Mouse (Mus musculus): ENCODE measurements around the gene Sh2b2. TPM values are rescaled to one million over a fixed set of nuclear protein-coding genes. Genes with fewer than 3 reads are reported as not detected.

Gene Sh2b2
- total RNA-seq (2014; rRNA removed) (51.2 and 58.0 TPM in 2 replicates), polyA plus RNA-seq (2015; fragmentation: Nextera tagmentation; extraction: Ambion mirVana) (20.9 and 21.6 TPM in 2 replicates)

DNA sequence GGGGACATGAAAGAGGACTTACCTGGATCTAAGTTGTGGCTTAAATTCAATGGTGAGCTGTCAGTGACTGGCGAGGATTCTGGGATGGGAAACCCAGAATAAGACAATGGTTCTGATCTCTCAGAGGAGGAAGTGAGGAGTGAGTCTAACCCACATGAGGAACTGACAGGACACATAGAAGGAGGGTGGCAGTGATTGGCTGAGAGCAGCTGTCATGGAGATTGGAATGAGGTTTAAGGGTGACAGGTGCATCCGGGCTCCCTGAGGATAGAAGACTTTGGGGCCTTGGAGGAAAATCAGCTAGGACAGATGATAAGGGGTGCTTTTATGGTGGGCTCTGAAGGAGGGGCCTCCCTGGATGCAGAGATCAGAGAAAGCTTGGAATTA, at the start of gene Sh2b2:
Gene Sh2b2, minus strand, starts transcription at position 105 of the 387 bp plus-strand sequence.
- ATAC-seq (ENCODE audit: low FRiP score): no peak
- DNase-seq (ENCODE audit: low spot score): no peak
- no peak for TF ChIP-seq CTCF (IDR thresholded peaks at IDR 0.05)
- Histone ChIP-seq H3K4me3 (ENCODE audit: low read depth, low read length) (peak within 1 kb of the TSS; percentile 84), H3K4me2 (ENCODE audit: low read depth, low read length, poor library complexity, severe bottlenecking) (peak within 1 kb of the TSS; percentile 81), H3K36me3 (ENCODE audit: insufficient read depth, low read length) (no peaks in the 10 kb centered on the region), H3K27ac (ENCODE audit: low read depth, low read length) (peak within 1 kb of the TSS; percentile 89), H3K9ac (replicated peaks; ENCODE audit: low read length, poor library complexity, severe bottlenecking) (peak within 1 kb of the TSS; percentile 93; the same call in 1 of the 2 replicates), H3K27me3 (ENCODE audit: insufficient read depth, low read length) (no peaks in the 10 kb centered on the region), H3K4me1 (ENCODE audit: insufficient read depth, low read length) (peaks cover 3% of the 10 kb centered on the region; the same call in 1 of the 2 replicates), H3K9me3 (ENCODE audit: low read length) (no peaks in the 10 kb centered on the region)
- WGBS: 78% methylated on average over 2 of the region's 2 CpGs

DNA sequence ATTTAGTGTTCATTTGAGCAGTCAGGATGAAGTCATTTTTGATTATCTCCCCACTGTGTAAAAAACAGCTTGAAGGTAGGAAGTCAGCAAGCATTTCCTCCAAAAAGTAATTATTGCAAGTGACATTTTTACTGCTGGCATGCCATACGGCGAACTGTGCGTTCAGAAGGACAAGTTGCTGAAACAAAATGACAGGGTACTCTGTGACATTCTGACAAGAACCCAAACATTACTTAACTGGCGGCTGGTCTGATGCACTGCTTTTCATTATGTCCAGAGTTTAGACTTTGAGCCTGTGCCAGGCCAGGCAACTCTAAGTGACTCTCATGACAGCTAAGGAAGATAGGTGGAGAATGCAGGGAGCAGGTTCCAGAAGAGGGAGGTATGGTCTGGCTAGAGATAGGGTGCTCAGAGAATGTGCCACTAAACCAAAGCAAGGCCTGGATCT, 46.6 kb upstream of the Sh2b2 start:
- Histone ChIP-seq H3K4me2 (ENCODE audit: low read depth, low read length, poor library complexity, severe bottlenecking) (no peak overlapping the region), H3K36me3 (ENCODE audit: insufficient read depth, low read length) (peaks cover 18% of the 10 kb centered on the region), H3K4me1 (ENCODE audit: insufficient read depth, low read length) (no peaks in the 10 kb centered on the region), H3K27me3 (ENCODE audit: insufficient read depth, low read length) (no peaks in the 10 kb centered on the region), H3K9me3 (ENCODE audit: low read length) (no peaks in the 10 kb centered on the region), H3K27ac (ENCODE audit: low read depth, low read length) (no peak overlapping the region), H3K4me3 (ENCODE audit: low read depth, low read length) (no peak overlapping the region), H3K9ac (replicated peaks; ENCODE audit: low read length, poor library complexity, severe bottlenecking) (no peak overlapping the region)
- DNase-seq (ENCODE audit: low spot score) (peak; percentile 39), ATAC-seq (ENCODE audit: low FRiP score) (no peak)
- no peak for TF ChIP-seq CTCF (IDR thresholded peaks at IDR 0.05)
- 63% methylated on average over 4 of the region's 4 CpGs for WGBS

DNA sequence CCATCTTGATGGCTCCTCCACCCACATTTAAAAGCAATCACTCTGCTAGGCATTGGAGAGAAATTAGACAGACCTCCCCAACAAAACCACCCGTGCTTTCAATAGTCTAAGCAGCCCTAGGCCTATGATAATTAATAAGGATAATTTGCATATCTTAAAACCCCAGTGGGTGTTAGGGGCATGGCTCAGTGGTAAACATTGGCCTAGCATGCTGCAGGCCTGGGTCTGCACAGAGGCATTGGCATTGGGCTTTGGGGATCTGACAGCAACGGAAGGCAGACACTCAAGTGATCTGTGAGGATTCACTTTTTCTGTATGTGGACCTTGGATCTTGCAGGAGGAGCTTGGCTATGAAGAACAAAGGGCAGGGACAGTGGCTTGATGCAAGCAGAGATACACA, 46.0 kb upstream of the Sh2b2 start:
- DNase-seq (ENCODE audit: low spot score) (no peak), ATAC-seq (ENCODE audit: low FRiP score) (no peak)
- Histone ChIP-seq H3K9me3 (ENCODE audit: low read length) (no peaks in the 10 kb centered on the region), H3K36me3 (ENCODE audit: insufficient read depth, low read length) (peaks cover 23% of the 10 kb centered on the region), H3K27ac (ENCODE audit: low read depth, low read length) (0 out of 2 replicates have a peak overlapping the region, but pooled peaks have one; percentile 3), H3K9ac (replicated peaks; ENCODE audit: low read length, poor library complexity, severe bottlenecking) (no peak overlapping the region), H3K27me3 (ENCODE audit: insufficient read depth, low read length) (no peaks in the 10 kb centered on the region), H3K4me2 (ENCODE audit: low read depth, low read length, poor library complexity, severe bottlenecking) (no peak overlapping the region), H3K4me3 (ENCODE audit: low read depth, low read length) (no peak overlapping the region), H3K4me1 (ENCODE audit: insufficient read depth, low read length) (no peaks in the 10 kb centered on the region)
- 39% methylated on average over 2 of the region's 2 CpGs for WGBS
- no peak for TF ChIP-seq CTCF (IDR thresholded peaks at IDR 0.05)

DNA sequence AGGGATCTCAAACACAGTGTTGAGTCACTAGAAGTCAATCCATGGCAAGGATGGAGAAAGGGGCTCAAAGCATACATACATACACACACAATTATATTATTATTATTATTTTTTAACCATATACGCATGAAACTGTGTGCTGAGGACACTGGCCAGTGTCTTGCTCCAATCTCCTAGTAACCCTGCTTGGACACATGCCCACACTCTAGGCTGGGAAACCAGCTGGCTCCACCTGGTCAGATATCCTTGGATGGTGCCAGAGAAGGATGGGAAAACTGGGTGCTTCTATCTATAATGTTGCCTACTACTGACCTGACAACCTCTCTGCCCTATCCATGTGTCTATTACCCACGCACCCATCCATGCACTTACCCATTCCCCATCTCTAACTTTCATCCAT, 45.2 kb upstream of the Sh2b2 start:
- Histone ChIP-seq H3K4me2 (ENCODE audit: low read depth, low read length, poor library complexity, severe bottlenecking) (no peak overlapping the region), H3K36me3 (ENCODE audit: insufficient read depth, low read length) (peaks cover 26% of the 10 kb centered on the region), H3K27ac (ENCODE audit: low read depth, low read length) (no peak overlapping the region), H3K9me3 (ENCODE audit: low read length) (no peaks in the 10 kb centered on the region), H3K9ac (replicated peaks; ENCODE audit: low read length, poor library complexity, severe bottlenecking) (no peak overlapping the region), H3K4me1 (ENCODE audit: insufficient read depth, low read length) (no peaks in the 10 kb centered on the region), H3K27me3 (ENCODE audit: insufficient read depth, low read length) (no peaks in the 10 kb centered on the region), H3K4me3 (ENCODE audit: low read depth, low read length) (no peak overlapping the region)
- WGBS: 96% methylated on average over 2 of the region's 2 CpGs
- no peak for TF ChIP-seq CTCF (IDR thresholded peaks at IDR 0.05)
- DNase-seq (ENCODE audit: low spot score) (no peak), ATAC-seq (ENCODE audit: low FRiP score) (no peak)

DNA sequence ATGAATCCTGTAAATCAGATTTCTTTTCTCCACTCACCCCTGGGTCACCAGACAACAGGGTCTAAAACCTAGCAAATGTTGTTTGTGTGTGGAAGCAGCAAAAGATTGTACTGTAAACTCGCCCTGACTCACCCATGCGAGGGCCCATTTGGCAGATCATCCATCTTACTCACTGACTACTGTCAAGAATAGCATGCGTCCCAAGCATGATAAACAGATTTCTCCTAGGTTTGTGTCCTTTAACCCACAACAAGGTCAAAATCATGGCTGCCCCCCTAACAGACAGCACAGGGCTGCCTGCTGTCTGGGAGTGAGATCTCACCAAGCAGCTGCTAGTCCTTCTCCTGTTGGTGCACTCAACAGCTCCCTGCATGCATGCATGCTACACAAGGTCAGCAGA, 43.4 kb upstream of the Sh2b2 start:
- ATAC-seq (ENCODE audit: low FRiP score) (no peak), DNase-seq (ENCODE audit: low spot score) (no peak)
- WGBS: 100% methylated on average over 3 of the region's 3 CpGs
- Histone ChIP-seq H3K27ac (ENCODE audit: low read depth, low read length) (no peak overlapping the region), H3K9ac (replicated peaks; ENCODE audit: low read length, poor library complexity, severe bottlenecking) (no peak overlapping the region), H3K27me3 (ENCODE audit: insufficient read depth, low read length) (no peaks in the 10 kb centered on the region), H3K4me2 (ENCODE audit: low read depth, low read length, poor library complexity, severe bottlenecking) (no peak overlapping the region), H3K4me1 (ENCODE audit: insufficient read depth, low read length) (no peaks in the 10 kb centered on the region), H3K4me3 (ENCODE audit: low read depth, low read length) (no peak overlapping the region), H3K36me3 (ENCODE audit: insufficient read depth, low read length) (peaks cover 38% of the 10 kb centered on the region), H3K9me3 (ENCODE audit: low read length) (no peaks in the 10 kb centered on the region)
- no peak for TF ChIP-seq CTCF (IDR thresholded peaks at IDR 0.05)

DNA sequence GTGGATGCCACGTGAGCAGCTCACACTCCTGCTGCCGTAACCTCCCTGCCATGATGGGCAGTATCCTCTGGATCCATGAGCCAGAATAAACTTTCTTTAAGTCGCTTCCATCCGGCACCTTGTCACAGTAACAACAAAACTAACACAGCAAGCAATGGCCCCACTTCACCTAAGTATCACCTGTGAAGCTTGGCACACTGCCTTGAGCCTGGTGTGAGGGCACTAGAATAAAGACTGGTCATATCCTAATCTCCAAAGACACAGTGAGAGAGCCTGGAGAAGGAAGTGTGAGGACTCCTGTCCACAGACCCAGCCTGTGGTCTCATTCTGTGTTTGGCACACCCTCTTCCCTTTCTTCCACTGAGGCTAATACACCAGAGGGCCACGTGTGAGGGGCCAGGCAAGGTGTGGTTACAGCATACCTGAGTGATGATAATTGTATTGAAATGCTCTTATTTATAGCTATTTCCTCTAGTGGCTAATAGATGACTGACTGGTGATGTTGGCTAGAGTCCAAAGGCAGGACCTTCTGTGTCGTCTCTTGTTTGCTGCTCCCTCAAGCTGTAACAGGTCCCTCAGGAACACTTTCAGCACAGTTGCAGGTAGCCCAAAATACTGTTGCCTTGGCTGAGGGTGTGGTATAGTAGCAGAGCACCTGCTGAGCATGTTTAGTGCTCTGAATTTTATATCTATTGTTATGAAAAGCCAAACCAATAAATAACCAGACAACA, 42.2 kb upstream of the Sh2b2 start:
- ATAC-seq (ENCODE audit: low FRiP score) (no peak), DNase-seq (ENCODE audit: low spot score) (no peak)
- no peaks in the 10 kb centered on the region for H3K4me1 ChIP-seq (ENCODE audit: insufficient read depth, low read length)
- H3K4me2 ChIP-seq (ENCODE audit: low read depth, low read length, poor library complexity, severe bottlenecking): no peak overlapping the region
- no peaks in the 10 kb centered on the region for H3K27me3 ChIP-seq (ENCODE audit: insufficient read depth, low read length)
- no peak for TF ChIP-seq CTCF (IDR thresholded peaks at IDR 0.05)
- H3K36me3 ChIP-seq (ENCODE audit: insufficient read depth, low read length): peaks cover 34% of the 10 kb centered on the region
- no peak overlapping the region for H3K27ac ChIP-seq (ENCODE audit: low read depth, low read length)
- no peak overlapping the region for H3K9ac ChIP-seq (replicated peaks; ENCODE audit: low read length, poor library complexity, severe bottlenecking)
- WGBS: 84% methylated on average over 6 of the region's 6 CpGs
- H3K9me3 ChIP-seq (ENCODE audit: low read length): no peaks in the 10 kb centered on the region
- H3K4me3 ChIP-seq (ENCODE audit: low read depth, low read length): no peak overlapping the region

Data from midbrain, postnatal 0 days (tissue).